Mouse (Mus musculus): ENCODE measurements around the gene Nfatc4. TPM values are rescaled to one million over a fixed set of nuclear protein-coding genes. Genes with fewer than 3 reads are reported as not detected.

Nfatc4 gene
- polyA plus RNA-seq, 1 experiment = 2.0 TPM

- H3K4me1 ChIP-seq (ENCODE audit: control insufficient read depth, insufficient read depth, low read length) = no peaks in the 10 kb centered on the region
- TF ChIP-seq CTCF (IDR thresholded peaks at IDR 0.05; ENCODE audit: extremely low read depth, insufficient read depth, low read length) = no peak
- no peak for TF ChIP-seq POLR2A (IDR thresholded peaks at IDR 0.05; ENCODE audit: extremely low read depth, insufficient read depth, low read length)
- H3K4me3 ChIP-seq (ENCODE audit: insufficient read depth, low read length) = no peak overlapping the region
- no peak overlapping the region for H3K27ac ChIP-seq (ENCODE audit: insufficient read depth, low read length)
These were observed 5.8 kb downstream of the Nfatc4 start for GRCm38 (mm10) chr14:55828716-55829263.

- Histone ChIP-seq H3K27ac (ENCODE audit: insufficient read depth, low read length) (no peak overlapping the region), H3K4me3 (ENCODE audit: insufficient read depth, low read length) (no peak overlapping the region), H3K4me1 (ENCODE audit: control insufficient read depth, insufficient read depth, low read length) (no peaks in the 10 kb centered on the region)
- no peak for TF ChIP-seq CTCF (IDR thresholded peaks at IDR 0.05; ENCODE audit: extremely low read depth, insufficient read depth, low read length)
- no peak for TF ChIP-seq POLR2A (IDR thresholded peaks at IDR 0.05; ENCODE audit: extremely low read depth, insufficient read depth, low read length)
These were observed 6.9 kb downstream of the Nfatc4 start for GRCm38 (mm10) chr14:55829854-55830253.

- no peak overlapping the region for H3K4me3 ChIP-seq (ENCODE audit: insufficient read depth, low read length)
- H3K27ac ChIP-seq (ENCODE audit: insufficient read depth, low read length) = no peak overlapping the region
- TF ChIP-seq POLR2A (IDR thresholded peaks at IDR 0.05; ENCODE audit: extremely low read depth, insufficient read depth, low read length) (no peak), CTCF (IDR thresholded peaks at IDR 0.05; ENCODE audit: extremely low read depth, insufficient read depth, low read length) (no peak)
- no peaks in the 10 kb centered on the region for H3K4me1 ChIP-seq (ENCODE audit: control insufficient read depth, insufficient read depth, low read length)
These were observed 7.4 kb downstream of the Nfatc4 start for GRCm38 (mm10) chr14:55830331-55830730.

- H3K27ac ChIP-seq (ENCODE audit: insufficient read depth, low read length) = no peak overlapping the region
- TF ChIP-seq POLR2A (IDR thresholded peaks at IDR 0.05; ENCODE audit: extremely low read depth, insufficient read depth, low read length) (no peak), CTCF (IDR thresholded peaks at IDR 0.05; ENCODE audit: extremely low read depth, insufficient read depth, low read length) (no peak)
- no peak overlapping the region for H3K4me3 ChIP-seq (ENCODE audit: insufficient read depth, low read length)
- H3K4me1 ChIP-seq (ENCODE audit: control insufficient read depth, insufficient read depth, low read length) = no peaks in the 10 kb centered on the region
These were observed 10.2 kb downstream of the Nfatc4 start for GRCm38 (mm10) chr14:55833126-55833525.

- no peak for TF ChIP-seq POLR2A (IDR thresholded peaks at IDR 0.05; ENCODE audit: extremely low read depth, insufficient read depth, low read length)
- no peak for TF ChIP-seq CTCF (IDR thresholded peaks at IDR 0.05; ENCODE audit: extremely low read depth, insufficient read depth, low read length)
- H3K4me1 ChIP-seq (ENCODE audit: control insufficient read depth, insufficient read depth, low read length) = no peaks in the 10 kb centered on the region
These were observed 12.0 kb downstream of the Nfatc4 start for GRCm38 (mm10) chr14:55834808-55835533.

GRCm38 (mm10) chr14:55838312-55838711 lies 15.4 kb downstream of the Nfatc4 start:
- Histone ChIP-seq H3K4me3 (ENCODE audit: insufficient read depth, low read length) (no peak overlapping the region), H3K4me1 (ENCODE audit: control insufficient read depth, insufficient read depth, low read length) (no peaks in the 10 kb centered on the region), H3K27ac (ENCODE audit: insufficient read depth, low read length) (no peak overlapping the region)
- no peak for TF ChIP-seq CTCF (IDR thresholded peaks at IDR 0.05; ENCODE audit: extremely low read depth, insufficient read depth, low read length)
- TF ChIP-seq POLR2A (IDR thresholded peaks at IDR 0.05; ENCODE audit: extremely low read depth, insufficient read depth, low read length) = no peak

More at GRCm38 (mm10) chr14:55834808-55835533, 12.0 kb downstream of the Nfatc4 start:
- Histone ChIP-seq H3K27ac (ENCODE audit: insufficient read depth, low read length) (no peak overlapping the region), H3K4me3 (ENCODE audit: insufficient read depth, low read length) (no peak overlapping the region)

- no peak overlapping the region for H3K27ac ChIP-seq (ENCODE audit: insufficient read depth, low read length)
- no peaks in the 10 kb centered on the region for H3K4me1 ChIP-seq (ENCODE audit: control insufficient read depth, insufficient read depth, low read length)
- no peak for TF ChIP-seq CTCF (IDR thresholded peaks at IDR 0.05; ENCODE audit: extremely low read depth, insufficient read depth, low read length)
- no peak for TF ChIP-seq POLR2A (IDR thresholded peaks at IDR 0.05; ENCODE audit: extremely low read depth, insufficient read depth, low read length)
- H3K4me3 ChIP-seq (ENCODE audit: insufficient read depth, low read length) = no peak overlapping the region
These were observed 15.8 kb downstream of the Nfatc4 start for GRCm38 (mm10) chr14:55838740-55839139.

GRCm38 (mm10) chr14:55840853-55841366 lies 18.0 kb downstream of the Nfatc4 start:
- H3K27ac ChIP-seq (ENCODE audit: insufficient read depth, low read length) = no peak overlapping the region
- no peak overlapping the region for H3K4me3 ChIP-seq (ENCODE audit: insufficient read depth, low read length)
- no peak for TF ChIP-seq CTCF (IDR thresholded peaks at IDR 0.05; ENCODE audit: extremely low read depth, insufficient read depth, low read length)
- no peak for TF ChIP-seq POLR2A (IDR thresholded peaks at IDR 0.05; ENCODE audit: extremely low read depth, insufficient read depth, low read length)
- H3K4me1 ChIP-seq (ENCODE audit: control insufficient read depth, insufficient read depth, low read length) = no peaks in the 10 kb centered on the region

GRCm38 (mm10) chr14:55842794-55843193 lies 19.9 kb downstream of the Nfatc4 start:
- H3K27ac ChIP-seq (ENCODE audit: insufficient read depth, low read length) = no peak overlapping the region
- no peak for TF ChIP-seq POLR2A (IDR thresholded peaks at IDR 0.05; ENCODE audit: extremely low read depth, insufficient read depth, low read length)
- TF ChIP-seq CTCF (IDR thresholded peaks at IDR 0.05; ENCODE audit: extremely low read depth, insufficient read depth, low read length) = no peak
- no peaks in the 10 kb centered on the region for H3K4me1 ChIP-seq (ENCODE audit: control insufficient read depth, insufficient read depth, low read length)
- no peak overlapping the region for H3K4me3 ChIP-seq (ENCODE audit: insufficient read depth, low read length)
